Mouse (Mus musculus) liver, embryonic 11.5 days (tissue): ENCODE data around the gene 4632433K11Rik. TPM values are rescaled to one million over a fixed set of nuclear protein-coding genes. Genes with fewer than 3 reads are reported as not detected.
"Not testable (repeated sequence)": the region's sequence is repeated elsewhere in the genome, so short reads cannot be mapped to it uniquely, and the experiment has no call there.

Experiments
- ATAC-seq: fragments of 200-750 bp; cut with Nextera tagmentation; replicated peaks from 2 replicates; pipeline ENCODE4 v1.8.0; 2017; ENCODE audit warnings: moderate number of reproducible peaks, mild to moderate bottlenecking, moderate TSS enrichment, moderate library complexity; ENCODE audit not compliant: low FRiP score
- DNase-seq: peaks from one replicate; pipeline ENCODE4 v3.0.0-alpha.2; 2017; ENCODE audit warnings: low spot score
- H3K27ac ChIP-seq: fragments of 300-500 bp; sonication (generic); 2 replicates; pipeline ENCODE4 v1.5.1; 2014; ENCODE audit warnings: mild to moderate bottlenecking, low read depth, low read length, control low read depth
- H3K27me3 ChIP-seq: fragments of 300-500 bp; sonication (generic); replicated peaks from 2 replicates; pipeline ENCODE4 v1.6.1; 2014; ENCODE audit warnings: low read length, mixed read lengths; ENCODE audit not compliant: control insufficient read depth, insufficient read depth
- H3K36me3 ChIP-seq: fragments of 300-500 bp; sonication (generic); 2 replicates; pipeline ENCODE4 v1.6.1; 2014; ENCODE audit warnings: mild to moderate bottlenecking, low read length, moderate library complexity, mixed read lengths; ENCODE audit not compliant: control insufficient read depth, insufficient read depth
- H3K4me1 ChIP-seq: fragments of 300-500 bp; sonication (generic); replicated peaks from 2 replicates; pipeline ENCODE4 v1.6.1; 2014; ENCODE audit warnings: low read length, mixed read lengths; ENCODE audit not compliant: control insufficient read depth, insufficient read depth
- H3K4me2 ChIP-seq: fragments of 300-500 bp; sonication (generic); 2 replicates; pipeline ENCODE4 v1.6.1; 2014; ENCODE audit warnings: mild to moderate bottlenecking, control low read depth, moderate library complexity
- H3K4me3 ChIP-seq: fragments of 300-500 bp; sonication (generic); 2 replicates; pipeline ENCODE4 v1.5.1; 2014; ENCODE audit warnings: low read depth, low read length, control low read depth
- H3K9ac ChIP-seq: fragments of 300-500 bp; sonication (generic); 2 replicates; pipeline ENCODE4 v1.6.1; 2014; ENCODE audit warnings: low read depth, low read length, control low read depth
- H3K9me3 ChIP-seq: fragments of 300-500 bp; sonication (generic); 2 replicates; pipeline ENCODE4 v1.6.1; 2016; ENCODE audit warnings: low read length, inconsistent platforms, mixed read lengths; ENCODE audit not compliant: control insufficient read depth
- WGBS: fragments of 180-500 bp; shearing (Covaris S2); extraction: QIAGEN DNeasy Blood & Tissue Kit; methylation state at CpG from one replicate; pipeline ENCODE4 v1.1.7; 2014; 5-methylcytosine and 5-hydroxymethylcytosine counted together
- polyA plus RNA-seq: library from polyadenylated mRNA; unstranded; fragments of >200 nt; fragmentation: Nextera tagmentation; extraction: Ambion mirVana; gene quantifications from 2 replicates; pipeline ENCODE4 v1.2.1, GENCODE M21; 2014

Gene 4632433K11Rik
- polyA plus RNA-seq, 1 experiment from 2014 or later: not detected

GRCm38 (mm10) chr7:5017352-5017751 is 16.6 kb upstream of the 4632433K11Rik start:
- Histone ChIP-seq H3K27ac (no peak overlapping the region), H3K9ac (no peak overlapping the region), H3K9me3 (no peaks in the 10 kb centered on the region), H3K27me3 (no peaks in the 10 kb centered on the region), H3K36me3 (peaks cover 16% of the 10 kb centered on the region), H3K4me3 (no peak overlapping the region), H3K4me2 (no peak overlapping the region), H3K4me1 (peaks cover 25% of the 10 kb centered on the region)
- DNase-seq (no peak), ATAC-seq (no peak)
- WGBS: 91% methylated on average over 16 of the region's 16 CpGs

- no peak overlapping the region for H3K4me3 ChIP-seq
- no peaks in the 10 kb centered on the region for H3K9me3 ChIP-seq
- no peaks in the 10 kb centered on the region for H3K27me3 ChIP-seq
- H3K27ac ChIP-seq: no peak overlapping the region
- H3K4me1 ChIP-seq: peaks cover 25% of the 10 kb centered on the region
- no peak for DNase-seq
- H3K36me3 ChIP-seq: peaks cover 13% of the 10 kb centered on the region; the same call in 1 of the 2 replicates
- no peak overlapping the region for H3K4me2 ChIP-seq
- WGBS: 96% methylated on average over 21 of the region's 21 CpGs
- no peak overlapping the region for H3K9ac ChIP-seq
- ATAC-seq: no peak
These were observed 16.0 kb upstream of the 4632433K11Rik start for GRCm38 (mm10) chr7:5017931-5018330.

- peak overlapping the region; percentile 98 for H3K27ac ChIP-seq
- peaks cover 20% of the 10 kb centered on the region for H3K4me1 ChIP-seq
- peaks cover 17% of the 10 kb centered on the region; the same call in 1 of the 2 replicates for H3K36me3 ChIP-seq
- ATAC-seq, H3K27me3 ChIP-seq, DNase-seq, H3K9me3 ChIP-seq: not testable (repeated sequence)
- WGBS: 26% methylated on average over 8 of the region's 8 CpGs
- peak overlapping the region; percentile 78 for H3K4me2 ChIP-seq
- peak overlapping the region; percentile 87 for H3K4me3 ChIP-seq
- H3K9ac ChIP-seq: peak overlapping the region; percentile 93
These were observed 14.3 kb upstream of the 4632433K11Rik start for GRCm38 (mm10) chr7:5019576-5019975.

- Histone ChIP-seq H3K4me1 (peaks cover 20% of the 10 kb centered on the region), H3K4me3 (peak within 1 kb of the TSS; percentile 87), H3K9me3 (no peaks in the 10 kb centered on the region), H3K27me3 (no peaks in the 10 kb centered on the region), H3K4me2 (peak within 1 kb of the TSS; percentile 78), H3K9ac (peak within 1 kb of the TSS; percentile 93), H3K36me3 (peaks cover 21% of the 10 kb centered on the region; the same call in 1 of the 2 replicates), H3K27ac (peak within 1 kb of the TSS; percentile 98)
- WGBS: under 1% methylated on average over 44 of the region's 49 CpGs
- DNase-seq: peak; percentile 98
- ATAC-seq: peak; percentile 87
These were observed 13.8 kb upstream of the 4632433K11Rik start, which contains the start of the genes Zfp865 and Ccdc106 for GRCm38 (mm10) chr7:5020000-5020681. TSS of gene Zfp865 (plus strand) at chr7:5020376. TSS of gene Ccdc106 (plus strand) at chr7:5020553.

- ATAC-seq (0 out of 2 replicates have a peak, but pooled peaks have one; percentile 0), DNase-seq (no peak)
- Histone ChIP-seq H3K9ac (peak overlapping the region; percentile 93), H3K4me1 (peaks cover 20% of the 10 kb centered on the region), H3K27ac (peak overlapping the region; percentile 98), H3K9me3 (no peaks in the 10 kb centered on the region), H3K27me3 (no peaks in the 10 kb centered on the region), H3K4me2 (peak overlapping the region; percentile 78), H3K4me3 (peak overlapping the region; percentile 87), H3K36me3 (peaks cover 21% of the 10 kb centered on the region; the same call in 1 of the 2 replicates)
- under 1% methylated on average over 10 of the region's 15 CpGs for WGBS
These were observed 13.2 kb upstream of the 4632433K11Rik start for GRCm38 (mm10) chr7:5020685-5021084.

- Histone ChIP-seq H3K27me3 (no peaks in the 10 kb centered on the region), H3K9ac (peak overlapping the region; percentile 93)
These were observed 12.7 kb upstream of the 4632433K11Rik start for GRCm38 (mm10) chr7:5021197-5021596.

GRCm38 (mm10) chr7:5029543-5029942 is 4.4 kb upstream of the 4632433K11Rik start:
- H3K27ac ChIP-seq: no peak overlapping the region
- no peaks in the 10 kb centered on the region for H3K4me1 ChIP-seq
- 94% methylated on average over 22 of the region's 22 CpGs for WGBS
- DNase-seq (no peak), ATAC-seq (0 out of 2 replicates have a peak, but pooled peaks have one; percentile 40)
- no peak overlapping the region for H3K4me2 ChIP-seq
- H3K9ac ChIP-seq: no peak overlapping the region
- no peak overlapping the region for H3K4me3 ChIP-seq
- H3K36me3 ChIP-seq: peaks cover 70% of the 10 kb centered on the region
- H3K9me3 ChIP-seq: peaks cover 32% of the 10 kb centered on the region
- no peaks in the 10 kb centered on the region for H3K27me3 ChIP-seq

More at GRCm38 (mm10) chr7:5021197-5021596, 12.7 kb upstream of the 4632433K11Rik start:
- ATAC-seq (no peak), DNase-seq (no peak)
- peak overlapping the region; percentile 78 for H3K4me2 ChIP-seq
- WGBS: 50% methylated on average over 5 of the region's 5 CpGs
- H3K27ac ChIP-seq: peak overlapping the region; percentile 98
- H3K4me3 ChIP-seq: peak overlapping the region; percentile 87
- peaks cover 24% of the 10 kb centered on the region; the same call in 1 of the 2 replicates for H3K36me3 ChIP-seq
- no peaks in the 10 kb centered on the region for H3K9me3 ChIP-seq
- H3K4me1 ChIP-seq: peaks cover 16% of the 10 kb centered on the region

GRCm38 (mm10) chr7:5029946-5030345 is 4.0 kb upstream of the 4632433K11Rik start:
- DNase-seq (no peak), ATAC-seq (no peak)
- H3K9me3 ChIP-seq: peaks cover 32% of the 10 kb centered on the region
- no peak overlapping the region for H3K4me2 ChIP-seq
- peaks cover 69% of the 10 kb centered on the region for H3K36me3 ChIP-seq
- no peaks in the 10 kb centered on the region for H3K4me1 ChIP-seq
- H3K27ac ChIP-seq: no peak overlapping the region
- H3K9ac ChIP-seq: no peak overlapping the region
- H3K4me3 ChIP-seq: no peak overlapping the region
- no peaks in the 10 kb centered on the region for H3K27me3 ChIP-seq
- 93% methylated on average over 21 of the region's 21 CpGs for WGBS
